Comparison of ENCODE assay signal across 17 mouse cellular contexts in the genomic region with DNA sequence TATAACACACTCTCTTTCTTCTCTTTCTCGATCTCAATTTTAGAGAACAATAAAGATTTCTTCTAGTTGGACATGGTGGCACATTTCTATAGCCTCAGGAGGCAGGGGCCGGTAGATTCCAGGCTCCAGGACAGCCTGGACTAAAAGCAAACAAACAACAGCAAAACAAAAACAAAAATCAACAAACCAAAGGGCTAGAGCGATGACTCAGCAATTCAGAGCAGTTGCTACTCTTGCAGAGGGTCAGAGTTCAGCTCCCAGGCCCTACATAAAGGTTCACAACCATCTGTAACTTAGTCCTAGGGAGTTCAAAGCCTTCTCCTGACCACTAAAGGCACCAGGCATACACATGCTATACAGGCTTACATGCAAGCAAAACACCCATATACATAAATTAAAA.
"Had no signal": no experiment of that assay in that cellular context is flagged by ENCODE, and none has a peak within 500 bp of the region (broad histone marks: within the 10 kb centered on the region; RNA-seq: fewer than 3 reads in every experiment).

No protein-coding gene starts in this region.

- H3K9me3 ChIP-seq: liver, embryonic 13.5 days; midbrain, embryonic 12.5 days; midbrain, embryonic 15.5 days; neural tube, embryonic 13.5 days; stomach, embryonic 15.5 days had no signal

- H3K4me3 ChIP-seq: left cerebral cortex, adult 2 months; liver, embryonic 13.5 days; midbrain, embryonic 12.5 days; midbrain, embryonic 15.5 days; neural tube, embryonic 13.5 days; stomach, embryonic 15.5 days had no signal

- H3K36me3 ChIP-seq: liver, embryonic 13.5 days; midbrain, embryonic 12.5 days; midbrain, embryonic 15.5 days; neural tube, embryonic 13.5 days; stomach, embryonic 15.5 days had no signal

- H3K4me2 ChIP-seq: liver, embryonic 13.5 days; lung, embryonic 14.5 days; midbrain, embryonic 12.5 days; midbrain, embryonic 15.5 days; neural tube, embryonic 13.5 days; stomach, embryonic 15.5 days had no signal

- H3K4me1 ChIP-seq: midbrain, embryonic 12.5 days; midbrain, embryonic 15.5 days; neural tube, embryonic 13.5 days had no signal

- ATAC-seq: intestine, embryonic 16.5 days; lung, postnatal 0 days; midbrain, embryonic 15.5 days had no signal

- DNase-seq: kidney, adult 18-20 months; kidney, postnatal 25 days; layer of hippocampus, postnatal 36 days; liver, embryonic 13.5 days; lung, embryonic 14.5 days; retina, postnatal 1 day; right cerebral cortex, postnatal 25 days; spleen, adult 18-20 months; thymus, postnatal 25 days had no signal

- H3K27me3 ChIP-seq: liver, embryonic 13.5 days; midbrain, embryonic 12.5 days; midbrain, embryonic 15.5 days; neural tube, embryonic 13.5 days; stomach, embryonic 15.5 days had no signal

- H3K9ac ChIP-seq: liver, embryonic 13.5 days; lung, embryonic 14.5 days; midbrain, embryonic 12.5 days; midbrain, embryonic 15.5 days; neural tube, embryonic 13.5 days; stomach, embryonic 15.5 days had no signal

- H3K27ac ChIP-seq: kidney, postnatal 0 days; left cerebral cortex, adult 2 months; liver, embryonic 13.5 days; midbrain, embryonic 12.5 days; midbrain, embryonic 15.5 days; neural tube, embryonic 13.5 days; stomach, embryonic 15.5 days had no signal
